Mouse (Mus musculus): ENCODE data around the gene Gpam. TPM values are rescaled to one million over a fixed set of nuclear protein-coding genes. Genes with fewer than 3 reads are reported as not detected.

Gene Gpam
- polyA plus RNA-seq, 1 experiment from 2014 or later = 29.4 TPM

DNA sequence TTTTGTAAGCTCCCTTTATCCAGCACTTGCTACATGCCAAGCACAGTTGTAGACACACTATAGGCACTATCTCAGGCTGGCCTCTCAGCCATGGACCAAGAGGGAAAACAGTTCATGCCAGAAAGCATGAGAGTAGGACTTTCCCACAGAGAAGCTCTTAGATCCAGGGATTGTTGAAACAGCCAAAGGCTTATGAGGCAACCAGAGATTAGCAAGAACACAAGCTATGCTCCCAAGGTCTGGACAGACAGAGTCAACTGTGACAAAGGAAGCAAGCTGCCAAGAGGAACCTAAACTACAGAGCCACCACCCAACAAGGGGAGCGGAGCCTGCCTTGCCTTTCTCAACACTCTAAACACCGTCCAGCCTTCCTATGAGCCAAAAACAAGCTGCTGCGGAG lies 21.1 kb downstream of the Gpam start:
- no peak for TF ChIP-seq CTCF (IDR thresholded peaks at IDR 0.05; ENCODE audit: low read depth)
- Histone ChIP-seq H3K9ac (no peak overlapping the region), H3K4me3 (ENCODE audit: low read depth, low read length) (no peak overlapping the region), H3K36me3 (ENCODE audit: insufficient read depth) (no peaks in the 10 kb centered on the region), H3K27ac (ENCODE audit: low read depth) (no peak overlapping the region), H3K9me3 (ENCODE audit: low read depth, low read length) (no peaks in the 10 kb centered on the region), H3K4me2 (no peak overlapping the region), H3K27me3 (ENCODE audit: insufficient read depth, low read length) (no peaks in the 10 kb centered on the region), H3K4me1 (ENCODE audit: insufficient read depth) (0 out of 2 replicates have a peak, but pooled peaks cover 3% of the 10 kb centered on the region)
- no peak for ATAC-seq (ENCODE audit: insufficient read depth)
- DNase-seq = no peak
- WGBS = 83% methylated on average over 3 of the region's 3 CpGs

DNA sequence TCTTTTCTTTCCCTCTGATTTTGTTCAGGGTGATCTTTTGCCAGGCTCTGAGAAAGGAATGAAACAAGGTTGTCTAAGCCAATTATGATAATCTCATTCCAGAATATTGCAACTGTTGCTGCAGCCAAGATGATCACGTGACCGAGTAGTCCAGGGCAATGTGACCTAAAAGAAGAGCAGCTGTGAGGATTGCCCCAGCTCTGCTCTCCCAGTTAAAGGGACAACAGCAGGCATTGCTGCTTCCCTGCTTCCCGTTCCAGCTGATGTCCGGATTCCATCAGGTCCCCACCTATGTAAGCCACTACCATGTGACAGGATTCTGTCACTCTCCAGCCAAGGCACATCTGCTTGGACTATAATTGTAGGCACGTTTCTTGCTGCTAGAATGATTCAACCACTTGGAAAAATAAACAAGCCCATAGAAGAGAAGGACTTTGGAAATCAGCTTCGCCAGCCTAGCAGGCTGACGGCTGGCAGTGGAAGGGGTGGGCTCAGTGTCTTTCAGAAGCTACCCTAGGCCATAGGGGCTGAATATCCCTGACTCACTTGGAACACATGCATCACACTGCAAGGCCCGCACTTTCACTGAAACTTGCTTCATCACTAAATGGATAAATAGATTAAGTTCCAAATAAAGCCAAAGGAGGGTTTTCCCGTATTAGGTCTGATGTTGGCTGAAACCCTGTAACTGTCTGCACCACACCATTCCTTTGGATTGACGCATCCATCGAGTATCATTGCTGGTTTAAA lies 23.8 kb downstream of the Gpam start:
- H3K4me3 ChIP-seq (ENCODE audit: low read depth, low read length) = peak overlapping the region; percentile 21; the same call in 1 of the 2 replicates
- no peaks in the 10 kb centered on the region for H3K36me3 ChIP-seq (ENCODE audit: insufficient read depth)
- no peaks in the 10 kb centered on the region for H3K27me3 ChIP-seq (ENCODE audit: insufficient read depth, low read length)
- TF ChIP-seq CTCF (IDR thresholded peaks at IDR 0.05; ENCODE audit: low read depth) = no peak
- peak overlapping the region; percentile 47 for H3K4me2 ChIP-seq
- H3K9ac ChIP-seq = no peak overlapping the region
- ATAC-seq (ENCODE audit: insufficient read depth) = peak; percentile 23; the same call in 1 of the 2 replicates
- H3K9me3 ChIP-seq (ENCODE audit: low read depth, low read length) = no peaks in the 10 kb centered on the region
- peak; percentile 81 for DNase-seq
- peaks cover 10% of the 10 kb centered on the region for H3K4me1 ChIP-seq (ENCODE audit: insufficient read depth)
- H3K27ac ChIP-seq (ENCODE audit: low read depth) = peak overlapping the region; percentile 81
- WGBS = 32% methylated on average over 11 of the region's 11 CpGs

DNA sequence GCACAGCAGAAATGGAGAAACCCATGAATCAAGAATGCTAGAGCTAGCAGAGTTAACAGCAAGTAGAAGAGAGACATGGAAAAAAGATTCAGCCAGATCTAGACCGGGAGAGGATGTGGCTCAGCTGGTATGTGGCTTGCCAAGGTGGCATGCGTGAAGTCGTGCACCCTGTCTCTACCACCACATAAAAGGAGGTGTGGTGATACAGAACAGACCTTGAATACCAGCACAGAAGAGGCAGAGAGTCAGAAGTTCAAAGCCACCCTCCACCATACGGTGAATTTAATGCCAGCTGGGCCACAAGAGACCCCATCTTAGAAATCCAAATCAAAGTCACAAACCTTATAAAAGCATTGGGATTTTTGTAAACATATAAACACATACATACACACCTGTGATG lies 25.4 kb downstream of the Gpam start:
- Histone ChIP-seq H3K4me1 (ENCODE audit: insufficient read depth) (peaks cover 17% of the 10 kb centered on the region), H3K4me2 (peak overlapping the region; percentile 47), H3K27me3 (ENCODE audit: insufficient read depth, low read length) (no peaks in the 10 kb centered on the region), H3K9ac (no peak overlapping the region), H3K36me3 (ENCODE audit: insufficient read depth) (no peaks in the 10 kb centered on the region), H3K27ac (ENCODE audit: low read depth) (no peak overlapping the region), H3K9me3 (ENCODE audit: low read depth, low read length) (no peaks in the 10 kb centered on the region), H3K4me3 (ENCODE audit: low read depth, low read length) (no peak overlapping the region; the same call in 1 of the 2 replicates)
- no peak for ATAC-seq (ENCODE audit: insufficient read depth)
- DNase-seq = no peak
- WGBS = 67% methylated on average over 4 of the region's 4 CpGs
- no peak for TF ChIP-seq CTCF (IDR thresholded peaks at IDR 0.05; ENCODE audit: low read depth)

DNA sequence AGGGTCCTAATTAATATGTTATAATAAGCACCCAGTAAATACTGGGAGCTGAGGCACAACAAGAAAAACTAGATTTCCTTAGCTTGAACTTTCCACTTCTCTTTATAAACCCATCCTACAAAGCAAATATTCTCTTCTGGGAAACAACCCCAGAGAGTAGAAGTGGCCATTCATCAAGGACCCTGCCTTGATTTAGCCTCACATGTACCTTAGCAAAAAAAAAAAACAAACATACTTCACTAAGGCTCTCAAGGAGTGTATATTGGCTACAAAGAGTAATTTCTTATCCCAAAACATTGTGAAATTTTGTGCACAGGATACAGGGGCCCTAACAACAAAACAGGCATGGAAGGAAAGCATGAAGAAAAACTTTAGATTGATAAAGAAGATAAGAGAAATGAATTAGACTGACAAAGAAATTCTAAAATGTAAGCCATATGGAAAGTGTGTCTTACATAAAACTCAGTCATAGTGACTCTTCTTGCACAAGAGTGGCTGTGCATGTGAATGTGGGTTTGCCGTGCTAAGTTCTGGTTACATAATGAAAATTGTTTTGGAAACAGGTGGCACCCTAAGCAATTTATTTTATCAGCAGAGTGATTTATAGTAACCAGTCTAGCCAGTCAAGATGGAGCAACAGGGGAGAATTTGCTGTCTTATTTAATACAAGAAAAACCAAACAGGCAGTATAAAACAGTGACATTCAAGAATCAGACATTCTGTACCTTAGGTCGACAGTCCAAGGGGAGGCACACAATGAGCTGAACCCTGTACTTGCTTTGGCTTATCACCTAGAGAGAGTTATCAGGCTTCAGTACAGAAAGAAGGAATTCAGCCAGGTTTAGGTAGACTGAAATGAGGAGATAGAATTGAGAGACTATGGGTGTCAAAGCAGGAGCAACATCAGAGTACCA lies 26.6 kb downstream of the Gpam start:
- Histone ChIP-seq H3K9ac (peak overlapping the region; percentile 82), H3K4me1 (ENCODE audit: insufficient read depth) (peaks cover 17% of the 10 kb centered on the region), H3K4me2 (peak overlapping the region; percentile 85), H3K27me3 (ENCODE audit: insufficient read depth, low read length) (no peaks in the 10 kb centered on the region), H3K9me3 (ENCODE audit: low read depth, low read length) (no peaks in the 10 kb centered on the region), H3K27ac (ENCODE audit: low read depth) (peak overlapping the region; percentile 91), H3K4me3 (ENCODE audit: low read depth, low read length) (peak overlapping the region; percentile 91), H3K36me3 (ENCODE audit: insufficient read depth) (peaks cover 7% of the 10 kb centered on the region)
- no peak for DNase-seq
- WGBS = 69% methylated on average over 2 of the region's 2 CpGs
- ATAC-seq (ENCODE audit: insufficient read depth) = no peak
- no peak for TF ChIP-seq CTCF (IDR thresholded peaks at IDR 0.05; ENCODE audit: low read depth)

DNA sequence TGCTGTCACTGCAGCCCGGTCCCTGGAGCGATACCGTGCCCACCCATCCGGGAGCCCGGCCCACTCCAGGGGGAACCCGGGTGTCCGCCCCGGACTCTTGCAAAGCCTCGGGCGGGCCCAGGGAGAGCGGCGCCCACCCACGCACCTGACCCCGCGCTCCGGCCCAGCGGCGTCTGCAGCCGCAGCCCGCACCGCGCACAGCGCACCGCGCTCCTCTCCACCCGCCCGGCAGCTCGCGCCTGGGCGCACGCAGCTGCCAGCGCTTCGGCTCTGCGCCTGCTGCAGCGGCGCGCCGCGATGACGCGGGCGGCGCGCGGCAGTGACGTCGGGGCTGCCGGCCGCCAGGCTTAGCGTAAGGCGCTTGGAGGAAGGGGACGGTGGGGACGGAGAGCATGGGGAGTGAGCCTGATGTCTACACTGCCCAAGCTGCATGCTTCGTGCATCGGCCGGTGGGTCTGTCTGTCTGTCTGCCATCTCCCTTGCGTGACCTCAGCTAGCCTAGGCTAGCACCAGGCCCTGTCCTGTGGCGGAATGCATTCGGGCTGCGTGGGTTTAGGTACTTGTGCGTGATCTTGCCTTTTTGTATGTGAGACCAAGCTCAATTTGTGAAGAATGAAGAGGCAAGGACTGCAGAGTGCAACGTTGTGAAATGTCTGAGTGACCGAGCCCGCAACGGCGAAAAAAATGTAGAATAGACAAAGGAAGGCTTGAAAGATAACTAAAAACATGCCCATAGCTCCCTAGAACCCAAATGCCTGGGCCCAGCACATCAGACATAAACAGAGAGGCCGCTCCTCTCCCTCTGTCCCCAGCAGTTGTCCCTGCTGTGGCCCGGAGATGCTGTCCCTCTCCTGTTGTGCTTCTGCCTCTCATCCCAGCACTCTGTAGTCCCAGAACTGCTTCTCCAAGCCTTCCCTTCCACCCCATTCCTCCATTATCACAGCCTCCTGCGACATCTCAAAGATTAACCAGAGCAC lies 27.6 kb downstream of the Gpam start:
- peaks cover 17% of the 10 kb centered on the region for H3K4me1 ChIP-seq (ENCODE audit: insufficient read depth)
- H3K9me3 ChIP-seq (ENCODE audit: low read depth, low read length) = no peaks in the 10 kb centered on the region
- H3K4me3 ChIP-seq (ENCODE audit: low read depth, low read length) = peak overlapping the region; percentile 91
- no peak for TF ChIP-seq CTCF (IDR thresholded peaks at IDR 0.05; ENCODE audit: low read depth)
- ATAC-seq (ENCODE audit: insufficient read depth) = peak; percentile 88
- peak; percentile 96 for DNase-seq
- no peaks in the 10 kb centered on the region for H3K27me3 ChIP-seq (ENCODE audit: insufficient read depth, low read length)
- H3K4me2 ChIP-seq = peak overlapping the region; percentile 85
- peaks cover 12% of the 10 kb centered on the region for H3K36me3 ChIP-seq (ENCODE audit: insufficient read depth)
- under 1% methylated on average over 69 of the region's 69 CpGs for WGBS
- H3K27ac ChIP-seq (ENCODE audit: low read depth) = peak overlapping the region; percentile 91
- peak overlapping the region; percentile 82 for H3K9ac ChIP-seq

DNA sequence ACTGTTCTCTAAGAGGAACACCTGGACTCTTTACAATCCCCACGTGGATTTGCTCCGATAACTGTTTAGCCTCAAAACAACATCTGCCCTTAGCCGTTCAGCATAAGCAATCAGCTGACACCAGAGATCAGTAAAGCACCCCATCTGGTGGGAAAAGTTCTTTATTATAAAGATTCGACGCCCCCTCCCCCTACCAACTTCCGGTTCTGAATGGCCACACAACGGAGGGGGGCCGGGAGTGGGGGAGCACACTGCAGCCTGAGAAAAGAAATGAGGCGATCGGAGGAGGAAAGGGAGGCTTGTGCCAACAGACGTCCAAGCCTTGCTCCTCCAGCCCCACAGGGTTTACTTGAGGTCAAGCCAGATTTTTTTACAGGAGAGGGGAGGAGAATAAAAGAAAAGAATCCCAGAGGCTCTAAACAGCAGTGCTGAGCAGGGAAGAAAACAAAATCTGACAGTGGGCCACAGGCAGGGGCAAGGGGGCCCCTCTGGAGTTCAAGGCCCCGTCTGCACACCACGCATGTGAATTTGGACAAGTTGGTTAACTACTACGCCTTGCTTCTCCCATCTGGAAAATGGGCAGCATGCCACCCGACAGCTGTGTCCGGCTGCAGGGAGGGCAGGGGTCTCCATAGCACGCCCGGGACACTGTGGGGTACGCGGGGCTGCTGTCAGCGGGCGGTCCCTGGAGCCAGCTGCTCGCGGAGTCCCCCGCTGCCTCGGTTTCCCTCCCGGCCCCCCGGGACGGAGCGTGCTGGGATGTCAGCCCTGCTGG lies 28.4 kb downstream of the Gpam start:
- Histone ChIP-seq H3K36me3 (ENCODE audit: insufficient read depth) (peaks cover 14% of the 10 kb centered on the region), H3K9ac (peak overlapping the region; percentile 82), H3K4me3 (ENCODE audit: low read depth, low read length) (peak overlapping the region; percentile 91), H3K4me2 (peak overlapping the region; percentile 85), H3K4me1 (ENCODE audit: insufficient read depth) (peaks cover 17% of the 10 kb centered on the region), H3K9me3 (ENCODE audit: low read depth, low read length) (no peaks in the 10 kb centered on the region), H3K27ac (ENCODE audit: low read depth) (peak overlapping the region; percentile 91), H3K27me3 (ENCODE audit: insufficient read depth, low read length) (no peaks in the 10 kb centered on the region)
- DNase-seq = peak; percentile 83
- no peak for TF ChIP-seq CTCF (IDR thresholded peaks at IDR 0.05; ENCODE audit: low read depth)
- ATAC-seq (ENCODE audit: insufficient read depth) = peak; percentile 76
- WGBS = 1% methylated on average over 30 of the region's 30 CpGs

All from lung, embryonic 14.5 days (tissue).